Mouse (Mus musculus): ENCODE results near the gene Pcdh7. TPM values are rescaled to one million over a fixed set of nuclear protein-coding genes. Genes with fewer than 3 reads are reported as not detected.
"Not testable (repeated sequence)": the region's sequence is repeated elsewhere in the genome, so short reads cannot be mapped to it uniquely, and the experiment has no call there.

Pcdh7 gene
- polyA plus RNA-seq, 1 experiment from 2014 or later: 16.8 TPM

- Histone ChIP-seq H3K4me1 (no peaks in the 10 kb centered on the region), H3K9ac (no peak overlapping the region), H3K4me2 (replicated peaks) (no peak overlapping the region), H3K4me3 (no peak overlapping the region), H3K36me3 (no peaks in the 10 kb centered on the region), H3K27me3 (no peaks in the 10 kb centered on the region), H3K27ac (no peak overlapping the region), H3K9me3 (replicated peaks) (no peaks in the 10 kb centered on the region)
- 42% methylated on average over 3 of the region's 3 CpGs for WGBS
- no peak for ATAC-seq (ENCODE audit: low FRiP score)
Observed at GRCm38 (mm10) chr5:58118930-58119611, 401.3 kb downstream of the Pcdh7 start.

- Histone ChIP-seq H3K27ac (no peak overlapping the region), H3K9me3 (replicated peaks) (no peaks in the 10 kb centered on the region), H3K36me3 (no peaks in the 10 kb centered on the region), H3K4me2 (replicated peaks) (no peak overlapping the region), H3K9ac (no peak overlapping the region), H3K27me3 (no peaks in the 10 kb centered on the region), H3K4me1 (no peaks in the 10 kb centered on the region), H3K4me3 (no peak overlapping the region)
- ATAC-seq (ENCODE audit: low FRiP score): no peak
- 81% methylated on average over 2 of the region's 2 CpGs for WGBS
Observed at GRCm38 (mm10) chr5:58143897-58144296, 426.1 kb downstream of the Pcdh7 start.

GRCm38 (mm10) chr5:58153966-58154365, 436.2 kb downstream of the Pcdh7 start:
- Histone ChIP-seq H3K4me2 (replicated peaks) (no peak overlapping the region), H3K9me3 (replicated peaks) (no peaks in the 10 kb centered on the region), H3K27ac (no peak overlapping the region), H3K9ac (no peak overlapping the region), H3K4me1 (no peaks in the 10 kb centered on the region), H3K4me3 (no peak overlapping the region), H3K27me3 (no peaks in the 10 kb centered on the region), H3K36me3 (no peaks in the 10 kb centered on the region)
- WGBS: 77% methylated on average over 5 of the region's 5 CpGs
- no peak for ATAC-seq (ENCODE audit: low FRiP score)

DNA sequence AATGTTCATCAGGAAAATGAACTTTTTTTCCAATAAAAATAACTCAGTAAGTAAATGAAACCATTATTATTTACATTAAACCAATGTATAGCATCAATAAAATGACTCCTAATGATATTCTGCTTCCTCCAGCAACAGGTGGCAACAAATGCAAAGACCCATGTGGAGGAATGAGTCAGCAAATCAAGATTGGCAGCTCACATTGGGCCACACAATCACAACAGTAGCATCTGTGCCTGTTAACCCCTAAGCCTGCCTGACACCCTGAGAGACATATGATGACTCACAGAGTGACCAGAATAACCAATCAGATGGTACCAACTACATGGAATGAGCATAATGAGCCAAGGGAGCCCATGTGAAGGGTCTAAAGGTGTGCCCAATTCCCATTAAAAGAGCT, 454.5 kb downstream of the Pcdh7 start:
- no peak overlapping the region for H3K9ac ChIP-seq
- H3K36me3 ChIP-seq: no peaks in the 10 kb centered on the region
- H3K9me3 ChIP-seq (replicated peaks): no peaks in the 10 kb centered on the region
- no peak overlapping the region for H3K4me2 ChIP-seq (replicated peaks)
- H3K27ac ChIP-seq: no peak overlapping the region
- H3K27me3 ChIP-seq: no peaks in the 10 kb centered on the region
- H3K4me1 ChIP-seq: no peaks in the 10 kb centered on the region
- no peak for ATAC-seq (ENCODE audit: low FRiP score)
- no peak overlapping the region for H3K4me3 ChIP-seq

- not testable (repeated sequence) for H3K27ac ChIP-seq; H3K4me3 ChIP-seq; ATAC-seq (ENCODE audit: low FRiP score); H3K9ac ChIP-seq; H3K4me2 ChIP-seq (replicated peaks); H3K36me3 ChIP-seq; H3K4me1 ChIP-seq; H3K27me3 ChIP-seq; H3K9me3 ChIP-seq (replicated peaks)
Observed at GRCm38 (mm10) chr5:58174335-58174734, 456.6 kb downstream of the Pcdh7 start.

GRCm38 (mm10) chr5:58175532-58175931, 457.8 kb downstream of the Pcdh7 start:
- no peak for ATAC-seq (ENCODE audit: low FRiP score)
- 95% methylated on average over 3 of the region's 3 CpGs for WGBS

More at GRCm38 (mm10) chr5:58175532-58175931, 457.8 kb downstream of the Pcdh7 start:
- Histone ChIP-seq H3K9ac (no peak overlapping the region), H3K4me3 (no peak overlapping the region), H3K36me3 (no peaks in the 10 kb centered on the region), H3K27me3 (no peaks in the 10 kb centered on the region), H3K27ac (no peak overlapping the region), H3K9me3 (replicated peaks) (no peaks in the 10 kb centered on the region), H3K4me1 (no peaks in the 10 kb centered on the region), H3K4me2 (replicated peaks) (no peak overlapping the region)

Data from hindbrain, embryonic 12.5 days (tissue).